Mouse (Mus musculus) lung, embryonic 15.5 days (tissue): ENCODE results near the gene Jdp2. TPM values are rescaled to one million over a fixed set of nuclear protein-coding genes. Genes with fewer than 3 reads are reported as not detected.

Source experiments
- ATAC-seq: fragments of 200-750 bp; cut with Nextera tagmentation; 2 replicates; pipeline ENCODE4 v1.8.0; 2017; ENCODE audit warnings: moderate number of reproducible peaks, borderline replicate concordance; ENCODE audit not compliant: low FRiP score, low TSS enrichment; ENCODE audit errors: extremely low read depth
- H3K27ac ChIP-seq: fragments of 300-500 bp; sonication (generic); 2 replicates; pipeline ENCODE4 v1.5.1; 2015; ENCODE audit warnings: moderate library complexity, mild to moderate bottlenecking, inconsistent platforms
- H3K27me3 ChIP-seq: fragments of 300-500 bp; sonication (generic); 2 replicates; pipeline ENCODE4 v1.6.1; 2015; ENCODE audit warnings: inconsistent platforms
- H3K36me3 ChIP-seq: fragments of 300-500 bp; sonication (generic); 2 replicates; pipeline ENCODE4 v1.6.1; 2015; ENCODE audit warnings: inconsistent platforms
- H3K4me1 ChIP-seq: fragments of 300-500 bp; sonication (generic); 2 replicates; pipeline ENCODE4 v1.6.1; 2015; ENCODE audit warnings: inconsistent platforms
- H3K4me2 ChIP-seq: fragments of 300-500 bp; sonication (generic); 2 replicates; pipeline ENCODE4 v1.6.1; 2015; ENCODE audit warnings: inconsistent platforms, mild to moderate bottlenecking, moderate library complexity
- H3K4me3 ChIP-seq: fragments of 300-500 bp; sonication (generic); 2 replicates; pipeline ENCODE4 v1.5.1; 2015; ENCODE audit warnings: mild to moderate bottlenecking, inconsistent platforms
- H3K9ac ChIP-seq: fragments of 300-500 bp; sonication (generic); 2 replicates; pipeline ENCODE4 v1.6.1; 2015; ENCODE audit warnings: inconsistent platforms
- H3K9me3 ChIP-seq: fragments of 300-500 bp; sonication (generic); 2 replicates; pipeline ENCODE4 v1.6.1; 2016; ENCODE audit warnings: inconsistent platforms
- WGBS: fragments of 180-500 bp; shearing (Covaris S2); methylation state at CpG from one replicate; pipeline ENCODE4 v1.1.7; 2015; 5-methylcytosine and 5-hydroxymethylcytosine counted together
- polyA plus RNA-seq: library from polyadenylated mRNA; unstranded; fragments of >200 nt; fragmentation: Nextera tagmentation; extraction: Ambion mirVana; gene quantifications from 2 replicates; pipeline ENCODE4 v1.2.1, GENCODE M21; 2015

Gene Jdp2
- polyA plus RNA-seq, 1 experiment from 2014 or later, result 1.6 TPM

DNA sequence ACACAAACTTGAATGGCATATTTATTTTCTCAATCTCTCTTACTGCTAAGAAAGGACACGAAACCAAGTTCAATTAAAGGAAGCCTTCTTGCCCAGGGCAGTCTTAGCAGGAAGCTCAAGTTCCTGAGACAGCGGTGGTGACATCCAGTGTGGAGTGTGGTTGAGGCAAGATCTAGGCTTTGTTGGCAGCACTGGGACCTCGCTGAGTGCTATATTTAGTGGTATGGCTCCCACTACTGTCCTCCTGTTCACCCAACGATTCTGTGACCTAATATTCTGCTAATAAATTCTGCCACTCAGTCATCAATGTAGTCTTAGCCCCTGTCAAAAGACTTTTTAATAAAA is 23.4 kb upstream of the Jdp2 start:
- H3K27ac ChIP-seq, result no peak overlapping the region

DNA sequence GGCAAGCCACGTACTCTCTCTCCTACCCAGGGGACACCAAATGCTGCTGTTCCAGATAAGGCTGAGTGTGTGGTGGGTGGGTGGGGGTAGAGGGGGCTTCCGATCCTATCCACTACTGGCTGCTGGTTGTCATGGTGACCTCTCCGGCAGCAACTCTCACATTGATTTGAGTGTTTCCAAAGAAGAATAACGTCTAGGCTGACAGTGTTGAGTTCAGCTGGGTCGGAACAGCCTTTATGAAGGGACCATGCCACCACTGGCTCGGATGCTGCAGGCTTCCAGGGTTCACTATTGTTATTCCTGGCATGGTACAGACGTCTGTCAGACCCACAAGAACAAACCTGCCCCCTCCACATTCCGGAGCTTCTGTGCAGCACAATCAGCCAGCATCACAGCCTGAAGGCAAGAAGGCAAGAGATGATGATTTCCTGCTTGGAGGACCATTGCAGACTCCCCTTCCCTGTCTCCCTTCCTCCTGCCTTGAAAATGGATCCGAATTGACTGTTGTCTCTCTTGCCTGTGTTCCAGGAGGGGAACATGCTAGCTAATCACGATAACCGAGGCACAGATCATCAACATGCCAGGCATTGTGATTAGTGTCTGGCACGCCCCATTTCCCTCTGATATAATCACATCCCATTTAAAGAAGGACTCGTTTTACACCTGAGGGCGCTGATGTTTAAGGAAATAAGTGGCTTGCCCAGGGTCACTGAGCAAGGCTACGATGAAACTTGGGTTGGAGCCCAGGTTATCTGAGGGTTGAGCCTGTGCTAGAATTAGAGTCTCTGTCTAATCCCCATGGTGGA is 17.4 kb upstream of the Jdp2 start:
- no peak overlapping the region for H3K4me2 ChIP-seq
- H3K9me3 ChIP-seq, result no peaks in the 10 kb centered on the region
- no peak overlapping the region for H3K9ac ChIP-seq
- H3K4me1 ChIP-seq, result 0 out of 2 replicates have a peak, but pooled peaks cover 6% of the 10 kb centered on the region
- H3K27me3 ChIP-seq, result no peaks in the 10 kb centered on the region
- no peak overlapping the region for H3K27ac ChIP-seq
- no peak for ATAC-seq
- WGBS, result 37% methylated on average over 15 of the region's 15 CpGs
- H3K36me3 ChIP-seq, result no peaks in the 10 kb centered on the region
- H3K4me3 ChIP-seq, result no peak overlapping the region

More for the DNA sequence above, 23.4 kb upstream of the Jdp2 start:
- no peaks in the 10 kb centered on the region for H3K36me3 ChIP-seq
- 43% methylated on average over 4 of the region's 4 CpGs for WGBS
- H3K4me3 ChIP-seq, result no peak overlapping the region
- no peak overlapping the region for H3K4me2 ChIP-seq
- peaks cover 25% of the 10 kb centered on the region for H3K4me1 ChIP-seq
- ATAC-seq, result peak; percentile 55; the same call in 1 of the 2 replicates
- no peaks in the 10 kb centered on the region for H3K9me3 ChIP-seq
- no peak overlapping the region for H3K9ac ChIP-seq
- no peaks in the 10 kb centered on the region for H3K27me3 ChIP-seq

DNA sequence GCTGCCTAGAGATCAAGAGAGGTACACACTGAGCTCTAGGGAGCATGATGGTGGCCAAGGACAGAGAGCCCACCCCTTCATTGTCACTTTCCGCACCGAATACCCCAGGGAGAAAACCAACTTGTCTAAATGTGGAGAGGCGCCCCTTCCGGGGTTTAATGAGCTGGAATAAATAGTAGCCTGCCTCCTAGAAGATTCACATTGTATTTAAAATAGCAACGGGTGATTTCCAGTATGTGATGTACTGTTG is 16.8 kb upstream of the Jdp2 start:
- WGBS, result 85% methylated on average over 5 of the region's 5 CpGs
- ATAC-seq, result no peak

DNA sequence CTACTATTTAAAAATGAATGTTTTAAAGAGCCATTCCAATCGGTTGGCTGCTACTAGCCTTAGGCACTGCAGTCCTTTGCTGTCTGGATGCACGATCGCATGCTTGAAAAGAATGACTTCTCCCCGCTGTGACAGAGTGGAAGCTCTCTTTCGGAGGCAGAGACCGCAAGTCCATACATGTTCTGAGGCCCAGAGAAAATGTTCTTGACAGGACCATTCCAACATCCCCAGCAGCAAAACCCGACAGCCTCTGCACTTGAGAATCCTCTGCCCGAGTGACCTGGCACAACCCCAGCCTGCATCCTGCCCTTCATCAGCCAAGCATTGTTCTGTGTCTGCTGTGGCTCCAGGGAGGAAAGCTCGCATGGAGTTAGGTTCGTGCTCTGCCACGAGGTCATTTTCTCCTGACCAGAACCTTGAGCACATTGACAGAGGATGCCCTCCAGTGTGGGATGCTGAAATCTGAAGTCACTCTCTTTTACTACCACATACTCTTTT is 13.0 kb upstream of the Jdp2 start:
- H3K4me1 ChIP-seq, result peaks cover 9% of the 10 kb centered on the region; the same call in 1 of the 2 replicates
- ATAC-seq, result no peak
- H3K4me2 ChIP-seq, result no peak overlapping the region
- H3K36me3 ChIP-seq, result no peaks in the 10 kb centered on the region
- 71% methylated on average over 11 of the region's 11 CpGs for WGBS
- no peaks in the 10 kb centered on the region for H3K27me3 ChIP-seq
- no peak overlapping the region for H3K9ac ChIP-seq
- no peak overlapping the region for H3K4me3 ChIP-seq
- H3K27ac ChIP-seq, result no peak overlapping the region
- no peaks in the 10 kb centered on the region for H3K9me3 ChIP-seq

More for the DNA sequence above, 16.8 kb upstream of the Jdp2 start:
- Histone ChIP-seq H3K36me3 (no peaks in the 10 kb centered on the region), H3K9me3 (no peaks in the 10 kb centered on the region), H3K4me1 (0 out of 2 replicates have a peak, but pooled peaks cover 4% of the 10 kb centered on the region), H3K27ac (no peak overlapping the region), H3K9ac (no peak overlapping the region), H3K27me3 (no peaks in the 10 kb centered on the region), H3K4me2 (no peak overlapping the region), H3K4me3 (no peak overlapping the region)

DNA sequence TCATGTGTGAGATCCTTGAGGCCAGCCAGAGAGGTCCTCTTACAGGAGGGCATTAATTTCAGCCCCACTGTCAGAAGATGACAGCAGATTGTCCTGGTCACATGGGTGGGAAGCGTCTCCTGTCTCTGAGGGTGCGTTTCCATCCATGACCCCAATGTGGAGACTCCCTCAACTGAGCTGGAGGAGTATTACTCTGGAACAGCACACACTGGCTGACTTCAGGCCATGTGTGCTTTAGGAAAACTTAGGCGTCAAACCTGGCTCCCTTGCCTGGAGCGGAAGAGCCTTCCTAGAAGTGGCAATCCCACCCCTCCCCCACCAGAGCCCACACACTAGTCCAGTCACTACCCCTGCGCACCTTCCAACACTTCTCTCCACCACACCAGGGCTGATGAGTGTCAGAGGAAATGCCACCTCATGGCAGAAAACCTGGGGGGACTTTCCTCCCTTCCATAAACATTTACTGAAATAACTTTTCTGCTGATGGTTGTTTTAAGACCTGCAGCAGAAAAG is 8.9 kb upstream of the Jdp2 start:
- no peak overlapping the region for H3K9ac ChIP-seq

DNA sequence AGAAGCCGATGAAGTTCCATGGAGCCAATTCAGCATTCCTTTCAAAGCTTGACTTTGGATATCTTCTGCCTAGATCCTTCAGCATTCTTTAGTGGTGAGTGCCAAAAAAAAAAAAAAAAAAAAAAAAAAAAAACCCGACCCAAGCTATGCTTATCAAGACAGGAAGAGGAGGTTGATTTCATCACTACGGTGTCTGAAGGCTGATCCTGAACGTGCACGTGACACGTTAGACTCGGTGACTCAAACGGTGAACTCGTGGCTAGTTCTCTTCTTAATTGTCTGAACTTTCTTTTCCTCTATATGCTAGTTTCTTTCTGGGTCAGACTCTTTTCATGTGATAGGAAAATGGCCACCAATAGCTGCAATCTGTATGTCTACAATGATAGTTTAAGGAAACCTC is 5.9 kb upstream of the Jdp2 start:
- peaks cover 12% of the 10 kb centered on the region for H3K4me1 ChIP-seq
- H3K27ac ChIP-seq, result no peak overlapping the region
- WGBS, result 36% methylated on average over 9 of the region's 9 CpGs
- H3K9me3 ChIP-seq, result no peaks in the 10 kb centered on the region
- H3K9ac ChIP-seq, result no peak overlapping the region
- no peaks in the 10 kb centered on the region for H3K36me3 ChIP-seq
- no peak for ATAC-seq
- no peak overlapping the region for H3K4me3 ChIP-seq
- no peaks in the 10 kb centered on the region for H3K27me3 ChIP-seq
- no peak overlapping the region for H3K4me2 ChIP-seq

More for the DNA sequence above, 8.9 kb upstream of the Jdp2 start:
- Histone ChIP-seq H3K9me3 (no peaks in the 10 kb centered on the region), H3K36me3 (no peaks in the 10 kb centered on the region), H3K27me3 (no peaks in the 10 kb centered on the region), H3K4me3 (no peak overlapping the region), H3K4me2 (no peak overlapping the region), H3K27ac (no peak overlapping the region), H3K4me1 (peaks cover 11% of the 10 kb centered on the region; the same call in 1 of the 2 replicates)
- WGBS, result 24% methylated on average over 5 of the region's 5 CpGs
- ATAC-seq, result no peak

DNA sequence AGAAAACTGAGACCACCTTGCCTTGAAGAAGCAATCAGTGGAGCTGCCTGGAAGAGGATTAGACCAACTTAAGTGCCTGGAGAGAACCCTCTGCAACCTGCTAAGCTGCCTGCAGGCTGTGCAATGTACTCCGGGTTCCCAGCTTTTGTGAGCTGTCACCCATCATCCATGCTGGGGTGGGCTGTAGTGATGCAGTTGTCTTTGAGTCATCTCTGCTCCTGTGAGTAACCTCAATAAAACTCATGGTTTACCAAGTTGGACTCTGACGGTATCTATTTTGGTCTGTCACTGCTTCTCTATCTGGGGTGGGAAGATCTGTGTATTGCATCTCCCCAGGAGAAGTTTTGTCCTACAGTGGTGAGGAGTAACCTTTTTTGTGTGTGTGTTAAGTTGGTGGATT is 4.4 kb upstream of the Jdp2 start:
- Histone ChIP-seq H3K9ac (no peak overlapping the region), H3K9me3 (no peaks in the 10 kb centered on the region), H3K4me3 (no peak overlapping the region), H3K27ac (no peak overlapping the region), H3K4me1 (peaks cover 19% of the 10 kb centered on the region), H3K4me2 (no peak overlapping the region), H3K36me3 (no peaks in the 10 kb centered on the region), H3K27me3 (no peaks in the 10 kb centered on the region)
- no peak for ATAC-seq
- 98% methylated on average over 2 of the region's 2 CpGs for WGBS

DNA sequence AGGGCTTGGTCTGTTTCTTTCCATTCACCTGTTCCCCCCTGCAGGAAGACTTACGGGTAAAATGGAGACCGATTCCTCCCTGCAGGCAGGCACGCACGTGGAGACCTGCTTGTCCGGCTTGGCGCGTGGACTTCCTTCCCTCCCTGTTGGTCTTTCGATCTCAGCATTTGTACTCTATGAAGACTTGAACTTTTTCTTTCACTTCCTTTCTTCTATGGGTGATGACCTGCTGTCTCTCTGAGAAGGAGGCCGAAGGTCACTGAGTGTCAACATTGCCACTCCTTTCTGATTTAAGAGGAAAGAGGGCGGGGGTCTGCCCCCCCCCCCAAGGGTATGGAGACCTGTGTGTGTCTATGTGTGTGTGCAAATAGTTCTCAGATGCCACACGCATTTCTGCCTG is 774 bp upstream of the Jdp2 start:
- Histone ChIP-seq H3K9ac (no peak overlapping the region), H3K36me3 (no peaks in the 10 kb centered on the region), H3K4me2 (peak overlapping the region; percentile 94), H3K4me3 (peak overlapping the region; percentile 86), H3K27ac (peak overlapping the region; percentile 93; the same call in 1 of the 2 replicates), H3K9me3 (no peaks in the 10 kb centered on the region), H3K27me3 (no peaks in the 10 kb centered on the region), H3K4me1 (peaks cover 39% of the 10 kb centered on the region)
- WGBS, result 59% methylated on average over 11 of the region's 11 CpGs
- ATAC-seq, result no peak

DNA sequence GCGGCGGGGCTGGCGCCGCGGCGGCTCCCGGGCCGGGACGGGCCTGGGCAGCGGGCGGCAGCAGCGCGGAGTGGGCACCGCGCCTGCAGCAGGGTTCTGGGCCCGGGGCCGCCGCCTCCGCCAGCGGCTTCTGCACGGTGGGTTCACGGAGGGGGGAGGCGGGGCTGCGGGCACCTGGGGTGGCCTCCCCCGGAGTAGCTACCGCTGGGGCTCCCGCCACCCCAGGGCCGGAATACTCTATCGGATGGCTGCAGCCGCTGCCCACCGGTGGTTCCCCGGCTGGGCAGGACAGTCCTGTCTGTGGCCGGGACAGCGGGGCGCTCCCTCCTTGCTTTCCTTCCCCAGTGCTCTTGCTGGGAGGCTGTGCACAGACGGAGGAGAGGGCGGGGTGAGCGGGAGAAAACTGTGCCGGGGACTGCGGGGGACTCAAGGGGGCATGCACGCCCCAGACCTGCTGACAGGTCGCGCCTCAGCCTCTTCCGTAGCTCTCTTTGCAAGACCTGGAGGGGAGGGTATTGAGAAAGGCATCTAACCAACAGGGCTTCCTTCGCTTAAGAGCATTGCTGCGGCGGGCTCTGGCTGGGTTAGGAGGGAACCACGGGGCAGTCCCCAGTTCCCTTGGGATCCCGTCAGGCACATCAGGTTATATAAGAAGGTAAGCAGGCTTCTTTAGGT is 788 bp downstream of the Jdp2 start:
- 1% methylated on average over 34 of the region's 49 CpGs for WGBS

DNA sequence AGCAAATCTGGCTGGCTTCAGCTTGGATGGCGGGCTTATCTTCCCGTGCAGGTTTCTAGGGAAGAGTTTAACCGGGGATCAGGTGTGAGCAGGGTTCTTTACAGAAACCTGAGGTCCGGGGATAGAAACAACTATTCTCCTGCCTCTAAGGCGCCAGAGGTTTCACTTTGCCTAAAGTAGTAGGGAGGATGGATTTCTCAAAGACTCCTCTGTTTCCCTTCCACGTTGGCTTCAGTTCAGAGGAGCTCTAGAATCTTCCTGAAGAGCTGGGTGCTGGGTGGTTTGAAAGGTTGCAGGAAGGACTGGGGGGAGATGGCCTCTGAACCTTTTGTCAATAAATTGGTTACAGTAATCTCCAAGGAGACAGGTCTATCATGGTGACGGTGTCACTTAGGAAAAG is 1.8 kb downstream of the Jdp2 start:
- Histone ChIP-seq H3K36me3 (no peaks in the 10 kb centered on the region; the same call in 1 of the 2 replicates), H3K4me1 (peaks cover 56% of the 10 kb centered on the region), H3K9me3 (no peaks in the 10 kb centered on the region), H3K27ac (no peak overlapping the region), H3K9ac (peak overlapping the region; percentile 87), H3K4me2 (peak overlapping the region; percentile 94), H3K4me3 (peak overlapping the region; percentile 86), H3K27me3 (no peaks in the 10 kb centered on the region)
- no peak for ATAC-seq
- 32% methylated on average over 7 of the region's 7 CpGs for WGBS

More for the DNA sequence above, 788 bp downstream of the Jdp2 start:
- Histone ChIP-seq H3K27me3 (no peaks in the 10 kb centered on the region), H3K4me3 (peak overlapping the region; percentile 86), H3K9me3 (no peaks in the 10 kb centered on the region), H3K4me1 (peaks cover 49% of the 10 kb centered on the region), H3K9ac (peak overlapping the region; percentile 87), H3K36me3 (no peaks in the 10 kb centered on the region), H3K27ac (peak overlapping the region; percentile 93), H3K4me2 (peak overlapping the region; percentile 94)
- ATAC-seq, result peak; percentile 64

DNA sequence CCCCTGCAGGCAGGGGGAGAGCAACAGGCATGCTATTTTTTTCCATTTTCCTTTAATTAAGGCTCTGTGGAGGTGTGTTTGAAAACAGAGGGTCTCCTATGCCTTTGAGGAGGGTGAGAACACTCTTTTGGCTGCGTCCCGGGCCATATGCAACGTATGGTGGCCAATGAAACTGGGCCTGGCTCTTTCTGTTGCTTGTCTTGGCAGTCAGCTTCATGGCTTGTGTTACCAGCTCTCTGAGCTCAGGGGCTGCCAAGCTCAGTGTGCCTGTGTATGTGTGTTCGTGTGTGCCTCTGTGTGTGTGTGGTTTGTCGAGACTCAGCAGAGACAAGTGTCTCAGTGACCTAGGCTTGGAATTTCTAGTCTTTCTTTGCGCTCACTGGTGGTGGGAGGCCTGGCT is 2.7 kb downstream of the Jdp2 start:
- no peaks in the 10 kb centered on the region for H3K27me3 ChIP-seq
- H3K27ac ChIP-seq, result no peak overlapping the region
- H3K4me3 ChIP-seq, result no peak overlapping the region
- H3K36me3 ChIP-seq, result no peaks in the 10 kb centered on the region; the same call in none of the 2 replicates
- ATAC-seq, result no peak
- no peak overlapping the region for H3K9ac ChIP-seq
- peaks cover 56% of the 10 kb centered on the region for H3K4me1 ChIP-seq
- H3K4me2 ChIP-seq, result no peak overlapping the region
- no peaks in the 10 kb centered on the region for H3K9me3 ChIP-seq
- WGBS, result 85% methylated on average over 6 of the region's 6 CpGs

DNA sequence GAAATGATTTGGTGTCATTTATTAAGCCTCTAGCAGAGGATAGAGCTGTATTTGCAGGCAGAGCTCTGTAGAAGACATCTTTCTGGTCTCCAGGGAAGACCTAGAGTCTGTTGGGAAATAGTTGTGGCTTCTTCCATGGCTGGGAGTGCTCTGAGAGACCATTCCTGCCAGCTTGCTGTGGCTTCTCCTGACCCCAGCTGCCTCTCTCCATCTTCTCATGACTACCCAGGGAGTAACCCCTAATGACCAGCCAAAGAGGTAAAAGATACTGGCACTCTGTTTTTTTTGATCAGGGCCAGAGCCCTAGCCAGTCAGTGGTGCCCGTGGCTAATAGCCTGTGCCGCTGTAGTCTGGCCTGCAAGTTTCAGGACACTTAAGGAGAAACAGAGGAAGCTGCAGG is 3.3 kb downstream of the Jdp2 start:
- H3K9me3 ChIP-seq, result no peaks in the 10 kb centered on the region
- ATAC-seq, result no peak
- H3K4me2 ChIP-seq, result no peak overlapping the region
- no peaks in the 10 kb centered on the region for H3K27me3 ChIP-seq
- H3K4me1 ChIP-seq, result peaks cover 56% of the 10 kb centered on the region
- H3K36me3 ChIP-seq, result no peaks in the 10 kb centered on the region; the same call in none of the 2 replicates
- H3K9ac ChIP-seq, result no peak overlapping the region
- H3K4me3 ChIP-seq, result no peak overlapping the region
- WGBS, result 75% methylated on average over 2 of the region's 2 CpGs
- H3K27ac ChIP-seq, result no peak overlapping the region
